Mouse (Mus musculus) lung, adult 2 months (tissue): ENCODE measurements around the gene Wnt2b.

Experiments used
- CTCF ChIP-seq: fragments of 200-500 bp; IDR thresholded peaks from 2 replicates; pipeline ENCODE4 v1.5.1; 2011; ENCODE audit warnings: mild to moderate bottlenecking, low read length, control low read depth; ENCODE audit not compliant: insufficient read depth
- POLR2A ChIP-seq: fragments of 200-500 bp; IDR thresholded peaks from 2 replicates; pipeline ENCODE4 v1.6.1; 2011; ENCODE audit warnings: low read depth, mild to moderate bottlenecking, control low read depth, low read length, borderline replicate concordance; ENCODE audit errors: extremely low read depth

GRCm38 (mm10) chr3:104909195-104909594 is 52.5 kb downstream of the Wnt2b start:
- TF ChIP-seq POLR2A = no peak
- TF ChIP-seq CTCF = no peak
